Comparison of ENCODE assay signal across 20 mouse cellular contexts in genomic region chr2:71790752-71791151, GRCm38 (mm10). TPM values are rescaled to one million over a fixed set of nuclear protein-coding genes. Genes with fewer than 3 reads are reported as not detected.
A peak's percentile ranks its signal among the peaks of the same experiment; 100 is the strongest.
DNase-seq lines count a peak whose midpoint lies in the region; ATAC-seq lines count a peak whose summit lies in the region.
"Had no signal": no experiment of that assay in that cellular context is flagged by ENCODE, and none has a peak within 500 bp of the region (broad histone marks: within the 10 kb centered on the region; RNA-seq: fewer than 3 reads in every experiment).

No protein-coding gene starts in this region.

- 63% methylated on average over 5 of the region's 5 CpGs for WGBS in kidney, embryonic 14.5 days

- H3K9me3 ChIP-seq in kidney, embryonic 14.5 days (ENCODE audit: control insufficient read depth, low read length), result no peaks in the 10 kb centered on the region
- H3K9me3 ChIP-seq: embryonic facial prominence, embryonic 15.5 days; forebrain, embryonic 10.5 days; hindbrain, embryonic 13.5 days; limb, embryonic 13.5 days; neural tube, embryonic 12.5 days had no signal

- H3K9ac ChIP-seq in kidney, embryonic 14.5 days (ENCODE audit: low read depth, low read length), result no peak overlapping the region
- H3K9ac ChIP-seq: embryonic facial prominence, embryonic 15.5 days; hindbrain, embryonic 13.5 days; limb, embryonic 13.5 days; neural tube, embryonic 12.5 days had no signal

- ATAC-seq in kidney, embryonic 14.5 days (ENCODE audit: low FRiP score, low TSS enrichment), result no peak

- H3K4me3 ChIP-seq in kidney, embryonic 14.5 days (ENCODE audit: low read length), result no peak overlapping the region
- H3K4me3 ChIP-seq: embryonic facial prominence, embryonic 15.5 days; forebrain, embryonic 10.5 days; hindbrain, embryonic 13.5 days; limb, embryonic 13.5 days; neural tube, embryonic 12.5 days had no signal

- DNase-seq in adrenal gland, adult (ENCODE audit: inconsistent age in 2 of 2, low spot score in 1 of 2), result peak; percentile 79 to 92
- no peak for DNase-seq in adrenal gland, postnatal 4 days (ENCODE audit: low spot score in 2 of 2)
- DNase-seq in kidney, adult 18-20 months, result peak; percentile 69
- DNase-seq in adrenal gland, postnatal 10 days, result peak; percentile 55
- peak; percentile 73 to 89 for DNase-seq in kidney, postnatal 25 days
- no peak for DNase-seq in layer of hippocampus, postnatal 36 days
- DNase-seq in left cerebral cortex, postnatal 4 days, result no peak
- DNase-seq: cerebellum, postnatal 14 days; embryo, embryonic 11 days; gastrocnemius, postnatal 14 days; lung, postnatal 10 days; right cerebral cortex, postnatal 14 days; thymus, postnatal 14 days had no signal

- H3K36me3 ChIP-seq in kidney, embryonic 14.5 days (ENCODE audit: control insufficient read depth, insufficient read depth, low read length), result no peaks in the 10 kb centered on the region
- H3K36me3 ChIP-seq: embryonic facial prominence, embryonic 15.5 days; hindbrain, embryonic 13.5 days had no signal

- intact Hi-C loops in left cerebral cortex, postnatal 4 days (cut with DNase I), result no loop called here

- H3K27me3 ChIP-seq in kidney, embryonic 14.5 days (ENCODE audit: control insufficient read depth, insufficient read depth, low read length), result no peaks in the 10 kb centered on the region
- H3K27me3 ChIP-seq: neural tube, embryonic 12.5 days had no signal

- no peak overlapping the region for H3K4me2 ChIP-seq in kidney, embryonic 14.5 days (replicated peaks; ENCODE audit: low read depth, low read length)
- H3K4me2 ChIP-seq: embryonic facial prominence, embryonic 15.5 days; hindbrain, embryonic 13.5 days; limb, embryonic 13.5 days; neural tube, embryonic 12.5 days had no signal

- no peak overlapping the region for H3K27ac ChIP-seq in kidney, embryonic 14.5 days (ENCODE audit: low read depth, low read length)
- H3K27ac ChIP-seq: embryonic facial prominence, embryonic 15.5 days; forebrain, embryonic 10.5 days; hindbrain, embryonic 13.5 days; limb, embryonic 13.5 days; neural tube, embryonic 12.5 days; stomach, postnatal 0 days had no signal

- peaks cover 10% of the 10 kb centered on the region; the same call in 1 of the 2 replicates for H3K4me1 ChIP-seq in kidney, embryonic 14.5 days (ENCODE audit: control insufficient read depth, insufficient read depth, low read length)

RNA-seq across cellular contexts. Expression of gene Itga6, which starts 45.3 kb away (rescaled TPM):
- 100 to 1,000 TPM; 240 to 287 TPM for total RNA-seq in adrenal gland, postnatal 4 days (2021)
- polyA plus RNA-seq in kidney, embryonic 14.5 days (2014; fragmentation: Nextera tagmentation; extraction: Ambion mirVana), result 65.6 and 95.8 TPM in 2 replicates
- 100 to 1,000 TPM; 145 to 179 TPM for total RNA-seq in adrenal gland, postnatal 10 days (2021)
- total RNA-seq in layer of hippocampus, postnatal 36 days (2021), result 10 to 100 TPM; 28.2 to 30.5 TPM
- 10 to 100 TPM; 27.3 to 32.0 TPM for total RNA-seq in left cerebral cortex, postnatal 4 days (2021)

Comparison
In these comparisons a context has a peak if more than half of its experiments do, and no peak if none do; other contexts are left out.
1. DNase-seq: peak in adrenal gland, adult (2 of 2), kidney, adult 18-20 months (single experiment), adrenal gland, postnatal 10 days (single experiment) and kidney, postnatal 25 days (2 of 2); none in adrenal gland, postnatal 4 days (0 of 2), layer of hippocampus, postnatal 36 days (0 of 2) and left cerebral cortex, postnatal 4 days (single experiment).
2. RNA of gene Itga6, which starts 45.3 kb away (total RNA-seq): 240 to 287 TPM in adrenal gland, postnatal 4 days and 145 to 179 TPM in adrenal gland, postnatal 10 days; 27.3 to 32.0 TPM in left cerebral cortex, postnatal 4 days and 28.2 to 30.5 TPM in layer of hippocampus, postnatal 36 days; every median in the first group is over 4 times any median in the second.